Mouse (Mus musculus): ENCODE data around the gene BC030867. TPM values are rescaled to one million over a fixed set of nuclear protein-coding genes. Genes with fewer than 3 reads are reported as not detected.

BC030867 gene
- polyA plus RNA-seq, 1 experiment from 2014 or later, result 11.4 TPM

GRCm38 (mm10) chr11:102294887-102295597 lies 46.4 kb downstream of the BC030867 start:
- peaks cover 8% of the 10 kb centered on the region for H3K4me1 ChIP-seq (ENCODE audit: control insufficient read depth, insufficient read depth, low read length)
- H3K4me2 ChIP-seq (replicated peaks; ENCODE audit: low read depth, low read length), result peak overlapping the region; percentile 71
- H3K27ac ChIP-seq (ENCODE audit: low read length), result peak overlapping the region; percentile 100
- H3K9me3 ChIP-seq (ENCODE audit: control insufficient read depth, low read depth, low read length), result no peaks in the 10 kb centered on the region
- H3K4me3 ChIP-seq (ENCODE audit: low read depth, low read length), result peak overlapping the region; percentile 68
- peak overlapping the region; percentile 77 for H3K9ac ChIP-seq (replicated peaks; ENCODE audit: low read depth, low read length)
- H3K27me3 ChIP-seq (ENCODE audit: control insufficient read depth, insufficient read depth, low read length), result no peaks in the 10 kb centered on the region
- peaks cover 33% of the 10 kb centered on the region for H3K36me3 ChIP-seq (ENCODE audit: control insufficient read depth, insufficient read depth, low read length)
- no peak for ATAC-seq (ENCODE audit: insufficient number of reproducible peaks, insufficient read depth, low FRiP score, low read depth)
- 58% methylated on average over 12 of the region's 12 CpGs for WGBS

- H3K36me3 ChIP-seq (ENCODE audit: control insufficient read depth, insufficient read depth, low read length), result peaks cover 27% of the 10 kb centered on the region
- WGBS, result 1% methylated on average over 32 of the region's 73 CpGs
- H3K4me2 ChIP-seq (replicated peaks; ENCODE audit: low read depth, low read length), result peak overlapping the region; percentile 71
- peak overlapping the region; percentile 68 for H3K4me3 ChIP-seq (ENCODE audit: low read depth, low read length)
- no peaks in the 10 kb centered on the region for H3K9me3 ChIP-seq (ENCODE audit: control insufficient read depth, low read depth, low read length)
- peak; percentile 15 for ATAC-seq (ENCODE audit: insufficient number of reproducible peaks, insufficient read depth, low FRiP score, low read depth)
- H3K27ac ChIP-seq (ENCODE audit: low read length), result peak overlapping the region; percentile 100
- peak overlapping the region; percentile 77 for H3K9ac ChIP-seq (replicated peaks; ENCODE audit: low read depth, low read length)
- H3K27me3 ChIP-seq (ENCODE audit: control insufficient read depth, insufficient read depth, low read length), result no peaks in the 10 kb centered on the region
- peaks cover 8% of the 10 kb centered on the region for H3K4me1 ChIP-seq (ENCODE audit: control insufficient read depth, insufficient read depth, low read length)
Measured at GRCm38 (mm10) chr11:102295598-102296471, 47.2 kb downstream of the BC030867 start.

GRCm38 (mm10) chr11:102296491-102297472 lies 48.1 kb downstream of the BC030867 start, which contains the start of gene Atxn7l3:
Atxn7l3 (minus strand) TSS chr11:102296631.
- under 1% methylated on average over 74 of the region's 125 CpGs for WGBS
- H3K36me3 ChIP-seq (ENCODE audit: control insufficient read depth, insufficient read depth, low read length), result peaks cover 17% of the 10 kb centered on the region
- no peaks in the 10 kb centered on the region for H3K9me3 ChIP-seq (ENCODE audit: control insufficient read depth, low read depth, low read length)
- H3K4me1 ChIP-seq (ENCODE audit: control insufficient read depth, insufficient read depth, low read length), result peaks cover 8% of the 10 kb centered on the region
- H3K9ac ChIP-seq (replicated peaks; ENCODE audit: low read depth, low read length), result peak within 1 kb of the TSS; percentile 77
- H3K27ac ChIP-seq (ENCODE audit: low read length), result peak within 1 kb of the TSS; percentile 100
- H3K4me3 ChIP-seq (ENCODE audit: low read depth, low read length), result peak within 1 kb of the TSS; percentile 68
- H3K4me2 ChIP-seq (replicated peaks; ENCODE audit: low read depth, low read length), result peak within 1 kb of the TSS; percentile 80
- ATAC-seq (ENCODE audit: insufficient number of reproducible peaks, insufficient read depth, low FRiP score, low read depth), result peak; percentile 94
- H3K27me3 ChIP-seq (ENCODE audit: control insufficient read depth, insufficient read depth, low read length), result no peaks in the 10 kb centered on the region

GRCm38 (mm10) chr11:102297577-102298556 lies 49.2 kb downstream of the BC030867 start:
- 22% methylated on average over 27 of the region's 27 CpGs for WGBS
- Histone ChIP-seq H3K4me1 (ENCODE audit: control insufficient read depth, insufficient read depth, low read length) (peaks cover 8% of the 10 kb centered on the region), H3K27ac (ENCODE audit: low read length) (peak overlapping the region; percentile 100), H3K27me3 (ENCODE audit: control insufficient read depth, insufficient read depth, low read length) (no peaks in the 10 kb centered on the region), H3K36me3 (ENCODE audit: control insufficient read depth, insufficient read depth, low read length) (peaks cover 6% of the 10 kb centered on the region), H3K9ac (replicated peaks; ENCODE audit: low read depth, low read length) (peak overlapping the region; percentile 36), H3K4me3 (ENCODE audit: low read depth, low read length) (peak overlapping the region; percentile 68), H3K9me3 (ENCODE audit: control insufficient read depth, low read depth, low read length) (no peaks in the 10 kb centered on the region), H3K4me2 (replicated peaks; ENCODE audit: low read depth, low read length) (peak overlapping the region; percentile 80)
- ATAC-seq (ENCODE audit: insufficient number of reproducible peaks, insufficient read depth, low FRiP score, low read depth), result peak; percentile 12; the same call in 1 of the 2 replicates

- Histone ChIP-seq H3K9ac (replicated peaks; ENCODE audit: low read depth, low read length) (no peak overlapping the region), H3K27ac (ENCODE audit: low read length) (no peak overlapping the region), H3K4me3 (ENCODE audit: low read depth, low read length) (no peak overlapping the region), H3K9me3 (ENCODE audit: control insufficient read depth, low read depth, low read length) (no peaks in the 10 kb centered on the region), H3K4me2 (replicated peaks; ENCODE audit: low read depth, low read length) (no peak overlapping the region), H3K27me3 (ENCODE audit: control insufficient read depth, insufficient read depth, low read length) (no peaks in the 10 kb centered on the region), H3K36me3 (ENCODE audit: control insufficient read depth, insufficient read depth, low read length) (no peaks in the 10 kb centered on the region), H3K4me1 (ENCODE audit: control insufficient read depth, insufficient read depth, low read length) (peaks cover 6% of the 10 kb centered on the region)
- ATAC-seq (ENCODE audit: insufficient number of reproducible peaks, insufficient read depth, low FRiP score, low read depth), result no peak
- WGBS, result 8% methylated on average over 1 of the region's 1 CpGs
Measured at GRCm38 (mm10) chr11:102299839-102300238, 51.2 kb downstream of the BC030867 start.

GRCm38 (mm10) chr11:102304141-102304540 lies 55.5 kb downstream of the BC030867 start:
- WGBS, result 39% methylated on average over 2 of the region's 2 CpGs
- ATAC-seq (ENCODE audit: insufficient number of reproducible peaks, insufficient read depth, low FRiP score, low read depth), result no peak
- Histone ChIP-seq H3K27me3 (ENCODE audit: control insufficient read depth, insufficient read depth, low read length) (no peaks in the 10 kb centered on the region), H3K4me3 (ENCODE audit: low read depth, low read length) (no peak overlapping the region), H3K9ac (replicated peaks; ENCODE audit: low read depth, low read length) (no peak overlapping the region), H3K4me2 (replicated peaks; ENCODE audit: low read depth, low read length) (no peak overlapping the region), H3K27ac (ENCODE audit: low read length) (no peak overlapping the region), H3K4me1 (ENCODE audit: control insufficient read depth, insufficient read depth, low read length) (0 out of 2 replicates have a peak, but pooled peaks cover 3% of the 10 kb centered on the region), H3K36me3 (ENCODE audit: control insufficient read depth, insufficient read depth, low read length) (peaks cover 25% of the 10 kb centered on the region), H3K9me3 (ENCODE audit: control insufficient read depth, low read depth, low read length) (no peaks in the 10 kb centered on the region)

- no peaks in the 10 kb centered on the region for H3K27me3 ChIP-seq (ENCODE audit: control insufficient read depth, insufficient read depth, low read length)
- H3K36me3 ChIP-seq (ENCODE audit: control insufficient read depth, insufficient read depth, low read length), result peaks cover 35% of the 10 kb centered on the region
- no peak for ATAC-seq (ENCODE audit: insufficient number of reproducible peaks, insufficient read depth, low FRiP score, low read depth)
- H3K27ac ChIP-seq (ENCODE audit: low read length), result no peak overlapping the region
- no peak overlapping the region for H3K9ac ChIP-seq (replicated peaks; ENCODE audit: low read depth, low read length)
- 63% methylated on average over 3 of the region's 3 CpGs for WGBS
- peaks cover 15% of the 10 kb centered on the region for H3K4me1 ChIP-seq (ENCODE audit: control insufficient read depth, insufficient read depth, low read length)
- H3K4me3 ChIP-seq (ENCODE audit: low read depth, low read length), result no peak overlapping the region
- H3K9me3 ChIP-seq (ENCODE audit: control insufficient read depth, low read depth, low read length), result no peaks in the 10 kb centered on the region
- H3K4me2 ChIP-seq (replicated peaks; ENCODE audit: low read depth, low read length), result no peak overlapping the region
Measured at GRCm38 (mm10) chr11:102305359-102305758, 56.7 kb downstream of the BC030867 start.
